Mouse (Mus musculus) forebrain, embryonic 10.5 days (tissue): ENCODE data around the gene Ankrd37. TPM values are rescaled to one million over a fixed set of nuclear protein-coding genes. Genes with fewer than 3 reads are reported as not detected.
A peak's percentile ranks its signal among the peaks of the same experiment; 100 is the strongest.

Experiments
- DNase-seq: peaks from one replicate; pipeline ENCODE4 v3.0.0-alpha.2; 2017; ENCODE audit warnings: low spot score; ENCODE audit errors: extremely low spot score
- H3K27ac ChIP-seq: fragments of 300-500 bp; sonication (generic); 2 replicates; pipeline ENCODE4 v1.5.1; 2016; ENCODE audit warnings: mild to moderate bottlenecking
- H3K27me3 ChIP-seq: fragments of 300-500 bp; sonication (generic); 2 replicates; pipeline ENCODE4 v1.6.1; 2016; ENCODE audit warnings: mild to moderate bottlenecking; ENCODE audit not compliant: poor library complexity, severe bottlenecking
- H3K36me3 ChIP-seq: fragments of 300-500 bp; sonication (generic); replicated peaks from 2 replicates; pipeline ENCODE4 v1.6.1; 2016; ENCODE audit warnings: mild to moderate bottlenecking, moderate library complexity
- H3K4me1 ChIP-seq: fragments of 300-500 bp; sonication (generic); 2 replicates; pipeline ENCODE4 v1.6.1; 2016
- H3K4me3 ChIP-seq: fragments of 300-500 bp; sonication (generic); 2 replicates; pipeline ENCODE4 v1.5.1; 2016; ENCODE audit warnings: mild to moderate bottlenecking, moderate library complexity
- H3K9me3 ChIP-seq: fragments of 300-500 bp; sonication (generic); 2 replicates; pipeline ENCODE4 v1.6.1; 2016; ENCODE audit warnings: mild to moderate bottlenecking, moderate library complexity
- WGBS: fragments of 180-500 bp; shearing (Covaris S2); methylation state at CpG from one replicate; pipeline ENCODE4 v1.1.7; 2016; 5-methylcytosine and 5-hydroxymethylcytosine counted together
- polyA plus RNA-seq: library from polyadenylated mRNA; unstranded; fragments of >200 nt; fragmentation: Nextera tagmentation; extraction: Ambion mirVana; gene quantifications from 2 replicates; pipeline ENCODE4 v1.2.1, GENCODE M21; 2016

The Ankrd37 gene
- polyA plus RNA-seq, 1 experiment from 2014 or later, result 17.8 TPM

- Histone ChIP-seq H3K9me3 (no peaks in the 10 kb centered on the region), H3K4me1 (peaks cover 26% of the 10 kb centered on the region), H3K27me3 (no peaks in the 10 kb centered on the region), H3K4me3 (peak within 1 kb of the TSS; percentile 63), H3K36me3 (peaks cover 33% of the 10 kb centered on the region), H3K27ac (peak within 1 kb of the TSS; percentile 98)
- 5% methylated on average over 22 of the region's 22 CpGs for WGBS
- DNase-seq, result peak; percentile 24
Observed at GRCm38 (mm10) chr8:45999138-45999783, 6.2 kb downstream of the Ankrd37 start, which contains the start of gene Lrp2bp. Gene Lrp2bp, plus strand, starts transcription at chr8:45999303.

GRCm38 (mm10) chr8:45998228-45998627 lies 7.3 kb downstream of the Ankrd37 start:
- Histone ChIP-seq H3K36me3 (peaks cover 43% of the 10 kb centered on the region), H3K27me3 (no peaks in the 10 kb centered on the region), H3K27ac (no peak overlapping the region), H3K4me3 (no peak overlapping the region), H3K9me3 (no peaks in the 10 kb centered on the region), H3K4me1 (peaks cover 26% of the 10 kb centered on the region)
- WGBS, result 91% methylated on average over 2 of the region's 2 CpGs
- no peak for DNase-seq

GRCm38 (mm10) chr8:45995576-45995975 lies 9.9 kb downstream of the Ankrd37 start:
- 93% methylated on average over 3 of the region's 3 CpGs for WGBS

GRCm38 (mm10) chr8:45994111-45994510 lies 11.4 kb downstream of the Ankrd37 start:
- Histone ChIP-seq H3K9me3 (no peaks in the 10 kb centered on the region), H3K36me3 (peaks cover 57% of the 10 kb centered on the region), H3K27ac (no peak overlapping the region), H3K4me1 (peaks cover 10% of the 10 kb centered on the region), H3K27me3 (no peaks in the 10 kb centered on the region), H3K4me3 (no peak overlapping the region)
- DNase-seq, result no peak
- WGBS, result 87% methylated on average over 2 of the region's 2 CpGs

More at GRCm38 (mm10) chr8:45995576-45995975, 9.9 kb downstream of the Ankrd37 start:
- H3K36me3 ChIP-seq, result peaks cover 53% of the 10 kb centered on the region
- H3K4me1 ChIP-seq, result peaks cover 25% of the 10 kb centered on the region
- H3K27ac ChIP-seq, result no peak overlapping the region
- no peaks in the 10 kb centered on the region for H3K9me3 ChIP-seq
- DNase-seq, result no peak
- H3K27me3 ChIP-seq, result no peaks in the 10 kb centered on the region
- no peak overlapping the region for H3K4me3 ChIP-seq

GRCm38 (mm10) chr8:45990631-45991310 lies 14.7 kb downstream of the Ankrd37 start:
- no peak for DNase-seq
- Histone ChIP-seq H3K4me1 (no peaks in the 10 kb centered on the region), H3K9me3 (no peaks in the 10 kb centered on the region), H3K27ac (no peak overlapping the region), H3K4me3 (no peak overlapping the region), H3K27me3 (no peaks in the 10 kb centered on the region), H3K36me3 (peaks cover 54% of the 10 kb centered on the region)
- WGBS, result 95% methylated on average over 4 of the region's 4 CpGs

- 73% methylated on average over 2 of the region's 2 CpGs for WGBS
- peaks cover 54% of the 10 kb centered on the region for H3K36me3 ChIP-seq
- no peak for DNase-seq
- H3K27ac ChIP-seq, result no peak overlapping the region
- no peaks in the 10 kb centered on the region for H3K9me3 ChIP-seq
- H3K27me3 ChIP-seq, result no peaks in the 10 kb centered on the region
- H3K4me1 ChIP-seq, result no peaks in the 10 kb centered on the region
- no peak overlapping the region for H3K4me3 ChIP-seq
Observed at GRCm38 (mm10) chr8:45988189-45988588, 17.3 kb downstream of the Ankrd37 start.

GRCm38 (mm10) chr8:45986665-45987064 lies 18.8 kb downstream of the Ankrd37 start:
- no peak for DNase-seq
- Histone ChIP-seq H3K27ac (no peak overlapping the region), H3K36me3 (peaks cover 60% of the 10 kb centered on the region), H3K4me1 (no peaks in the 10 kb centered on the region), H3K4me3 (no peak overlapping the region), H3K9me3 (no peaks in the 10 kb centered on the region), H3K27me3 (no peaks in the 10 kb centered on the region)
- WGBS, result 92% methylated on average over 3 of the region's 3 CpGs

- Histone ChIP-seq H3K36me3 (peaks cover 31% of the 10 kb centered on the region), H3K4me3 (peak overlapping the region; percentile 66), H3K27me3 (no peaks in the 10 kb centered on the region), H3K9me3 (peaks cover 8% of the 10 kb centered on the region), H3K27ac (peak overlapping the region; percentile 91), H3K4me1 (peaks cover 18% of the 10 kb centered on the region)
- 73% methylated on average over 11 of the region's 11 CpGs for WGBS
- no peak for DNase-seq
Observed at GRCm38 (mm10) chr8:45975837-45976468, 29.6 kb downstream of the Ankrd37 start.

GRCm38 (mm10) chr8:45975126-45975836 lies 30.2 kb downstream of the Ankrd37 start, which contains the start of the genes 1700029J07Rik and Ufsp2:
Gene 1700029J07Rik, minus strand, starts transcription at chr8:45975252.
Gene Ufsp2, plus strand, starts transcription at chr8:45975528.
- peaks cover 12% of the 10 kb centered on the region for H3K9me3 ChIP-seq
- H3K27me3 ChIP-seq, result no peaks in the 10 kb centered on the region
- DNase-seq, result peak; percentile 99
- 1% methylated on average over 57 of the region's 57 CpGs for WGBS
- H3K36me3 ChIP-seq, result peaks cover 29% of the 10 kb centered on the region
- peaks cover 18% of the 10 kb centered on the region for H3K4me1 ChIP-seq
- H3K27ac ChIP-seq, result peak within 1 kb of the TSS; percentile 91
- peak within 1 kb of the TSS; percentile 66 for H3K4me3 ChIP-seq

GRCm38 (mm10) chr8:45973988-45974505 lies 31.5 kb downstream of the Ankrd37 start:
- peaks cover 18% of the 10 kb centered on the region for H3K4me1 ChIP-seq
- peaks cover 23% of the 10 kb centered on the region for H3K36me3 ChIP-seq
- H3K27me3 ChIP-seq, result no peaks in the 10 kb centered on the region
- peak overlapping the region; percentile 91 for H3K27ac ChIP-seq
- 72% methylated on average over 8 of the region's 8 CpGs for WGBS
- peak overlapping the region; percentile 66 for H3K4me3 ChIP-seq
- H3K9me3 ChIP-seq, result peaks cover 12% of the 10 kb centered on the region
- peak; percentile 24 for DNase-seq

GRCm38 (mm10) chr8:45970894-45971293 lies 34.6 kb downstream of the Ankrd37 start:
- Histone ChIP-seq H3K36me3 (peaks cover 12% of the 10 kb centered on the region), H3K4me1 (peaks cover 12% of the 10 kb centered on the region), H3K4me3 (no peak overlapping the region), H3K27ac (no peak overlapping the region), H3K27me3 (no peaks in the 10 kb centered on the region), H3K9me3 (peaks cover 6% of the 10 kb centered on the region)
- WGBS, result 94% methylated on average over 12 of the region's 12 CpGs
- no peak for DNase-seq

- Histone ChIP-seq H3K4me1 (peaks cover 6% of the 10 kb centered on the region; the same call in 1 of the 2 replicates), H3K27me3 (no peaks in the 10 kb centered on the region), H3K27ac (no peak overlapping the region), H3K4me3 (no peak overlapping the region), H3K36me3 (no peaks in the 10 kb centered on the region), H3K9me3 (no peaks in the 10 kb centered on the region)
- no peak for DNase-seq
- WGBS, result 42% methylated on average over 2 of the region's 2 CpGs
Observed at GRCm38 (mm10) chr8:45950622-45951021, 54.9 kb downstream of the Ankrd37 start.
